Mouse (Mus musculus) kidney, postnatal 0 days (tissue): ENCODE measurements around the gene Krt17. TPM values are rescaled to one million over a fixed set of nuclear protein-coding genes. Genes with fewer than 3 reads are reported as not detected.

Experiments
- ATAC-seq: fragments of 200-750 bp; cut with Nextera tagmentation; replicated peaks from 2 replicates; pipeline ENCODE4 v1.8.0; 2017; ENCODE audit warnings: low read depth, moderate number of reproducible peaks, moderate TSS enrichment, moderate library complexity; ENCODE audit not compliant: low FRiP score
- DNase-seq: peaks from one replicate; pipeline ENCODE4 v3.0.0-alpha.2; 2016; ENCODE audit warnings: low spot score
- H3K27ac ChIP-seq: fragments of 300-500 bp; sonication (generic); 2 replicates; pipeline ENCODE4 v1.5.1; 2014; ENCODE audit warnings: mild to moderate bottlenecking
- H3K27me3 ChIP-seq: fragments of 300-500 bp; sonication (generic); 2 replicates; pipeline ENCODE4 v1.6.1; 2014; ENCODE audit warnings: low read length, mixed read lengths; ENCODE audit not compliant: insufficient read depth
- H3K36me3 ChIP-seq: fragments of 300-500 bp; sonication (generic); 2 replicates; pipeline ENCODE4 v1.6.1; 2014; ENCODE audit warnings: low read length, mixed read lengths; ENCODE audit not compliant: insufficient read depth
- H3K4me1 ChIP-seq: fragments of 300-500 bp; sonication (generic); replicated peaks from 2 replicates; pipeline ENCODE4 v1.6.1; 2014; ENCODE audit warnings: antibody characterized with exemption, low read length, mixed read lengths; ENCODE audit not compliant: insufficient read depth
- H3K4me2 ChIP-seq: fragments of 300-500 bp; sonication (generic); 2 replicates; pipeline ENCODE4 v1.6.1; 2014; ENCODE audit warnings: mild to moderate bottlenecking, low read length, moderate library complexity, mixed read lengths
- H3K4me3 ChIP-seq: fragments of 300-500 bp; sonication (generic); replicated peaks from 2 replicates; pipeline ENCODE4 v1.5.1; 2014; ENCODE audit warnings: low read depth, low read length
- H3K9ac ChIP-seq: fragments of 300-500 bp; sonication (generic); 2 replicates; pipeline ENCODE4 v1.6.1; 2014; ENCODE audit warnings: low read depth, low read length
- H3K9me3 ChIP-seq: fragments of 300-500 bp; sonication (generic); replicated peaks from 2 replicates; pipeline ENCODE4 v1.6.1; 2016; ENCODE audit warnings: low read length, inconsistent platforms, mixed read lengths
- CTCF ChIP-seq: IDR thresholded peaks from 2 replicates; pipeline ENCODE4 v1.5.1; 2016; ENCODE audit warnings: antibody characterized with exemption, low read depth, mild to moderate bottlenecking, moderate library complexity
- WGBS: fragments of 180-500 bp; shearing (Covaris S2); extraction: QIAGEN DNeasy Blood & Tissue Kit; methylation state at CpG from one replicate; pipeline ENCODE4 v1.1.7; 2014; 5-methylcytosine and 5-hydroxymethylcytosine counted together
- polyA plus RNA-seq: library from polyadenylated mRNA; unstranded; fragments of >200 nt; fragmentation: Nextera tagmentation; extraction: Ambion mirVana; gene quantifications from 2 replicates; pipeline ENCODE4 v1.2.1, GENCODE M21; 2015

Krt17 gene
- polyA plus RNA-seq, 1 experiment from 2014 or later: 0.12 TPM

- no peaks in the 10 kb centered on the region for H3K4me1 ChIP-seq
- 21% methylated on average over 10 of the region's 10 CpGs for WGBS
- peak; percentile 72 for DNase-seq
- peak; percentile 84 for TF ChIP-seq CTCF
- H3K9me3 ChIP-seq: no peaks in the 10 kb centered on the region
- 0 out of 2 replicates have a peak, but pooled peaks have one; percentile 55 for ATAC-seq
- no peaks in the 10 kb centered on the region for H3K36me3 ChIP-seq
- H3K4me2 ChIP-seq: no peak overlapping the region
- H3K4me3 ChIP-seq: no peak overlapping the region
- H3K27me3 ChIP-seq: no peaks in the 10 kb centered on the region
- no peak overlapping the region for H3K27ac ChIP-seq
- no peak overlapping the region for H3K9ac ChIP-seq
Measured at GRCm38 (mm10) chr11:100282549-100282948, 21.7 kb upstream of the Krt17 start.

DNA sequence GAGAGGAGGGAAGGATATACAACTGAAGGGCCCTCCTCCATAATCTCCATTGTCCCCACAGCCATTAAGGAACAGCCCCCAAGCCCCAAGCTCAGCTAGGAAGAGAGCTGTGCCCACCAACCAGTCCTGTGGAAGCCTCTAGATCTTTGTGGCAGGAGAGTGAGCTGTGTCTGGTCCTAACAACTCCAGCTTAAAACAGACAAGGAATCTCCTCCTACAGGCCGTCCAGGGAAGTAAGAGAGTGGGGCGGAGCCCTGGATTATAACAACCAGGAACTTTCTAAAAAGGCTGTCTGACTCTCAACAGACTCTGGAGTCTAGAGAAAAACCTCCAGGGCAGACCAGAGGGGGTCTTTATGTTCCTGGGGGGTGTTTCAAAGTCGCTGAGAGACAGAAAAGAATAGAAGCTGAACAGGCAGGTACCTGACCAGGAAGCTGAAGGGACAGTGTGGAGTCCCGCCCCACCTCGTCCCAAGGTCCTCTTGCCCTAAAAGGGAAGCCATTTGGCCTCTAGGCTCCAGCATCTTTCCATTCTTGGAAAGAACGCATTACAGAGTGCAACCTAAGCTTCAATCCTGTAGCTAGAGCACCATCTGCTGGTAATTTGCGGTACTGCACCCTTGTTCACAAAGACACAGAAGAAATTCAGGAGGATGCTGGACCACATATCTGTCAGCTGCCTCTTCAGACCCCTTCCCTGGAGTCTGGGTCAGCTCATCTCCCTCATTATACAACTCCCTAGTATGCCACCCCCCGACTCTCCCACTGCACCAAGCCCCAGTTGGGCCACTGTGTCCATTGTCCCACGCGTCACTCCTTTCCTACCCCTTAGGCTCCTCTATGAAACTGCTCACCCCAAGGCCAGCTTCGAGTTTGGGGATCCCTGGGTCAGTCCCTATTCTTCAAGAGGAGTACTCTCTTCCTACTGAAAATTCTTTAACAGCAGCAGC lies 21.0 kb upstream of the Krt17 start:
- Histone ChIP-seq H3K4me2 (no peak overlapping the region), H3K9me3 (no peaks in the 10 kb centered on the region), H3K4me3 (no peak overlapping the region), H3K36me3 (no peaks in the 10 kb centered on the region), H3K4me1 (no peaks in the 10 kb centered on the region), H3K27ac (no peak overlapping the region), H3K9ac (no peak overlapping the region), H3K27me3 (no peaks in the 10 kb centered on the region)
- WGBS: 21% methylated on average over 11 of the region's 11 CpGs
- no peak; the same call in 1 of the 2 replicates for ATAC-seq
- peak; percentile 97 for TF ChIP-seq CTCF
- DNase-seq: peak; percentile 87

GRCm38 (mm10) chr11:100278759-100279158 lies 17.9 kb upstream of the Krt17 start:
- no peak for TF ChIP-seq CTCF
- Histone ChIP-seq H3K9ac (no peak overlapping the region), H3K4me1 (no peaks in the 10 kb centered on the region), H3K9me3 (no peaks in the 10 kb centered on the region), H3K4me2 (no peak overlapping the region), H3K4me3 (no peak overlapping the region), H3K27ac (no peak overlapping the region), H3K27me3 (no peaks in the 10 kb centered on the region), H3K36me3 (no peaks in the 10 kb centered on the region)
- no peak for ATAC-seq
- 45% methylated on average over 5 of the region's 5 CpGs for WGBS
- DNase-seq: no peak

DNA sequence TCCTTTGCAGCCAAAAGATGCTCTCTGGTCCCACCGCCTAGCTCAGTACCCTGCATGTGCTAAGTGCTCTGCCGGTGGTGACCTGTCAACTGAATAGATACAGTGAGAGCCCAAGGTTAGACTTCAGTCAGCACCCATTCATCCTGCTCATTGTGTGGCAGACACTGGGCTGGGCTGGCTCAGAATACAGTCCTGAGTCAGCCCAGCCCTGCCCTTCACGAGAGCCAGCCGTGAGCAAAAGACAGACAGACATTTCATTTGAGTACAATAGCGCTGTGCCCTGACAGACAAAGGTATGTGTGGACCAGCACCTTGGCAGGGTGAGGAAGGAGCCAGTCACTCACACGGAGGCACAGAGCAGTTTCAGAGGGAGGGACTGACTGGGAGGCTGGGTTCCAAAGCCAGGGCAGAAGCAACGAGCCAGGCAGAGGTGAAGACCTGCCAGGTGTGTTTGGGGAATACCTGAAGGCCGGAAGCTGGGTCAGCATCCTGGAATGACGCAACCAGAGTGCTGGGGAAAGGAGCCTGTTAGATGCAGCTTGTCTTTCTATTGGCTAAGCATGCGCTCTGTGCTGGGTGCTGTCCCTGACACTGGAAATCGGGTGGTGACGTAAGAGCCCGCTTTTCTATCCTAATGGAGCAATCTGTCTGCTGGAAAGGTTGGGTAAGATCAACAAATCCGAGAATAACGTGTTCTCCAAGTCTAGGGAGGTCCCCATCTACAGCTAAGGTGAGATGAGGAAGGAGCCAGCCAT lies 17.1 kb upstream of the Krt17 start:
- H3K4me2 ChIP-seq: no peak overlapping the region
- no peak for TF ChIP-seq CTCF
- H3K4me3 ChIP-seq: no peak overlapping the region
- no peak for DNase-seq
- H3K36me3 ChIP-seq: no peaks in the 10 kb centered on the region
- H3K4me1 ChIP-seq: no peaks in the 10 kb centered on the region
- no peak overlapping the region for H3K9ac ChIP-seq
- no peaks in the 10 kb centered on the region for H3K9me3 ChIP-seq
- no peak overlapping the region for H3K27ac ChIP-seq
- WGBS: 71% methylated on average over 15 of the region's 15 CpGs
- no peak for ATAC-seq
- no peaks in the 10 kb centered on the region for H3K27me3 ChIP-seq

- DNase-seq: no peak
- H3K27ac ChIP-seq: no peak overlapping the region
- no peak for TF ChIP-seq CTCF
- H3K9me3 ChIP-seq: no peaks in the 10 kb centered on the region
- WGBS: 48% methylated on average over 5 of the region's 5 CpGs
- no peak overlapping the region for H3K9ac ChIP-seq
- no peaks in the 10 kb centered on the region for H3K27me3 ChIP-seq
- H3K4me1 ChIP-seq: no peaks in the 10 kb centered on the region
- H3K4me2 ChIP-seq: no peak overlapping the region
- H3K4me3 ChIP-seq: no peak overlapping the region
- no peak for ATAC-seq
- no peaks in the 10 kb centered on the region for H3K36me3 ChIP-seq
Measured at GRCm38 (mm10) chr11:100275466-100275865, 14.6 kb upstream of the Krt17 start.

DNA sequence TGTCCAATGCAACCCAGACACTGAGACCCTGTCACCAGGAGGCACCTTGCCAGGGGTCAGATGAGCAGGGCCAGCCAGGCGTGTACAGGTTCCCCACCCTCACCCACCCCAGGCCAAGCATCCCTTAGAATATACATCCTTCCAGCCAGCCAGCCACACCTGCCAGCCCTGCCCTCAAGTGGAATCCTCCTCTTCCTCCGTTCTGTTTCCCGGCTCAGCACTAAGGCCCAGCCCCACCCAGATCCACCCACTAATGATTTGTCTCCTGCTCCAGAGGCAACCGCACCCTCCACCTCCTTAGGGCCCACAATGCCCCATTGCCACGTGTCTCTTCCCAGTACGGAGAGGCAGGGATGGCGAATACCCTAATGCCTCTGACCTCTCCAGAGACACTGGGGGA lies 13.9 kb upstream of the Krt17 start:
- Histone ChIP-seq H3K4me3 (no peak overlapping the region), H3K9me3 (no peaks in the 10 kb centered on the region), H3K36me3 (no peaks in the 10 kb centered on the region), H3K27ac (no peak overlapping the region), H3K27me3 (no peaks in the 10 kb centered on the region), H3K9ac (no peak overlapping the region), H3K4me1 (no peaks in the 10 kb centered on the region), H3K4me2 (no peak overlapping the region)
- TF ChIP-seq CTCF: no peak
- ATAC-seq (no peak), DNase-seq (no peak)
- 71% methylated on average over 7 of the region's 7 CpGs for WGBS
